Mouse (Mus musculus) ES-E14 (cell line): ENCODE measurements around the gene Pvr. TPM values are rescaled to one million over a fixed set of nuclear protein-coding genes. Genes with fewer than 3 reads are reported as not detected.

Source experiments
- DNase-seq: peaks from one replicate; pipeline ENCODE4 v3.0.0-alpha.2; 2013; ENCODE audit warnings: low read depth, low spot score
- H3K27ac ChIP-seq: 2 replicates; pipeline ENCODE4 v1.5.1; 2012; ENCODE audit warnings: low read depth, mild to moderate bottlenecking, low read length, moderate library complexity, mixed read lengths; ENCODE audit not compliant: poor library complexity, insufficient read depth, severe bottlenecking
- H3K36me3 ChIP-seq: 2 replicates; pipeline ENCODE4 v1.6.1; 2012; ENCODE audit warnings: mild to moderate bottlenecking, low read length, moderate library complexity, mixed read lengths; ENCODE audit not compliant: control insufficient read depth, poor library complexity, insufficient read depth, severe bottlenecking
- H3K4me1 ChIP-seq, 2 experiments: fragments of 150-350 bp in 1 of 2; sonication (generic) in 1 of 2; 2 replicates each; pipeline ENCODE4 v1.6.1; 2012; ENCODE audit warnings: low read length in 2 of 2, mild to moderate bottlenecking in 1 of 2, mixed read lengths in 1 of 2; ENCODE audit not compliant: control insufficient read depth in 2 of 2, insufficient read depth in 2 of 2, poor library complexity in 1 of 2
- H3K4me3 ChIP-seq, 2 experiments: fragments of 150-350 bp in 1 of 2; sonication (generic) in 1 of 2; 2 replicates each; pipeline ENCODE4 v1.5.1; 2012; ENCODE audit warnings: low read length in 2 of 2, low read depth in 1 of 2, mild to moderate bottlenecking in 1 of 2, mixed read lengths in 1 of 2; ENCODE audit not compliant: insufficient read depth in 1 of 2, poor library complexity in 1 of 2, severe bottlenecking in 1 of 2
- H3K9ac ChIP-seq: 2 replicates; pipeline ENCODE4 v1.6.1; 2012; ENCODE audit warnings: low read depth, mild to moderate bottlenecking, low read length, mixed read lengths; ENCODE audit not compliant: poor library complexity, insufficient read depth, severe bottlenecking
- H3K9me3 ChIP-seq: fragments of 150-350 bp; sonication (generic); 2 replicates; pipeline ENCODE4 v1.6.1; 2012; ENCODE audit warnings: low read depth, mild to moderate bottlenecking, low read length; ENCODE audit not compliant: control insufficient read depth, insufficient read depth
- CHD2 ChIP-seq: IDR thresholded peaks from 2 replicates; pipeline ENCODE4 v1.6.1; 2014; ENCODE audit warnings: mild to moderate bottlenecking, low read depth, low read length, inconsistent platforms
- HCFC1 ChIP-seq: IDR thresholded peaks from 2 replicates; pipeline ENCODE4 v1.6.1; 2012; ENCODE audit warnings: low read length, inconsistent platforms, borderline replicate concordance; ENCODE audit not compliant: insufficient read depth
- MAFK ChIP-seq: IDR thresholded peaks from 2 replicates; pipeline ENCODE4 v1.6.1; 2014; ENCODE audit warnings: mild to moderate bottlenecking, low read depth, low read length, inconsistent platforms; ENCODE audit not compliant: insufficient read depth
- ZC3H11A ChIP-seq: IDR thresholded peaks from 2 replicates; pipeline ENCODE4 v1.6.1; 2012; ENCODE audit warnings: low read depth, mild to moderate bottlenecking, inconsistent platforms, low read length, borderline replicate concordance
- ZNF384 ChIP-seq: IDR thresholded peaks from 2 replicates; pipeline ENCODE4 v1.6.1; 2012; ENCODE audit warnings: low read depth, low read length, inconsistent platforms
- in situ Hi-C, 2 experiments: fragments of 600-800 bp; cut with MboI; formaldehyde crosslinking; loops; one replicate each; pipeline ENCODE4 v1.15.1; 2025; ENCODE audit warnings: low sequenced_read_pairs in 2 of 2, inconsistent platforms in 1 of 2; ENCODE audit not compliant: unreplicated experiment in 2 of 2
- total RNA-seq: library from RNA; depleted of rRNA; stranded (reverse); fragments of 300-350 nt; gene quantifications from 2 replicates; pipeline ENCODE4 v1.2.3, GENCODE M21; 2012

Gene Pvr
- total RNA-seq, 1 experiment: 38.6 TPM

GRCm38 (mm10) chr7:19875948-19876682 is 44.8 kb downstream of the Pvr start:
- DNase-seq: no peak
- H3K4me3 ChIP-seq: no peak overlapping the region
- H3K9ac ChIP-seq: no peak overlapping the region
- no peaks in the 10 kb centered on the region for H3K9me3 ChIP-seq
- no peak for TF ChIP-seq ZNF384
- TF ChIP-seq HCFC1: peak; percentile 91
- H3K27ac ChIP-seq: no peak overlapping the region
- in situ Hi-C loops: loop anchor here in 1 of 2 experiments (10.0 kb wide), 2 partner anchors 71 to 89 kb away; partner anchors contain the start of gene Ceacam20
- H3K4me1 ChIP-seq: peaks cover 0 to 15% of the 10 kb centered on the region in 2 experiments; a peak in 2 of 4 replicates
- H3K36me3 ChIP-seq: no peaks in the 10 kb centered on the region

- TF ChIP-seq HCFC1: no peak
- peak; percentile 92 for TF ChIP-seq ZC3H11A
- H3K27ac ChIP-seq: no peak overlapping the region
- H3K36me3 ChIP-seq: no peaks in the 10 kb centered on the region
- in situ Hi-C loops: loop anchor here (5.0 to 10.0 kb wide), 4 partner anchors 67 to 125 kb away; partner anchors contain the start of gene Ceacam20 (in 1 of the 2)
- no peak for DNase-seq
- no peaks in the 10 kb centered on the region for H3K9me3 ChIP-seq
- peaks cover 0 to 13% of the 10 kb centered on the region in 2 experiments; a peak in 2 of 4 replicates for H3K4me1 ChIP-seq
- H3K9ac ChIP-seq: no peak overlapping the region
- H3K4me3 ChIP-seq: no peak overlapping the region
Observed at GRCm38 (mm10) chr7:19871943-19872601, 48.9 kb downstream of the Pvr start.

- no peak for DNase-seq
- no peak overlapping the region for H3K27ac ChIP-seq
- H3K9me3 ChIP-seq: no peaks in the 10 kb centered on the region
- in situ Hi-C loops: loop anchor here (5.0 to 10.0 kb wide), 4 partner anchors 66 to 124 kb away; partner anchors contain the start of gene Ceacam20 (in 1 of the 2)
- no peak overlapping the region for H3K4me3 ChIP-seq
- H3K9ac ChIP-seq: peak overlapping the region; percentile 4
- TF ChIP-seq ZNF384: no peak
- TF ChIP-seq MAFK: no peak
- no peak for TF ChIP-seq HCFC1
- no peak for TF ChIP-seq CHD2
- TF ChIP-seq ZC3H11A: no peak
- no peaks in the 10 kb centered on the region for H3K36me3 ChIP-seq
- peaks cover 0 to 13% of the 10 kb centered on the region in 2 experiments; a peak in 2 of 4 replicates for H3K4me1 ChIP-seq
Observed at GRCm38 (mm10) chr7:19871137-19871621, 49.8 kb downstream of the Pvr start.

GRCm38 (mm10) chr7:19867751-19868399 is 53.1 kb downstream of the Pvr start:
- Histone ChIP-seq H3K9ac (no peak overlapping the region), H3K4me3 (no peak overlapping the region), H3K27ac (no peak overlapping the region), H3K9me3 (no peaks in the 10 kb centered on the region), H3K36me3 (no peaks in the 10 kb centered on the region), H3K4me1 (peaks cover 0 to 19% of the 10 kb centered on the region in 2 experiments; a peak in 2 of 4 replicates)
- in situ Hi-C loops: no loop called here
- no peak for TF ChIP-seq HCFC1
- DNase-seq: no peak
